Mouse (Mus musculus) layer of hippocampus, adult 9-10 months (tissue): Measurements from ENCODE around the gene Kdm6b.
A peak's percentile ranks its signal among the peaks of the same experiment; 100 is the strongest.

ENCODE experiments used
- DNase-seq: peaks from one replicate; pipeline ENCODE4 v3.0.0; 2022; ENCODE audit warnings: low spot score

The Kdm6b gene

GRCm38 (mm10) chr11:69418481-69419442 is 5.3 kb upstream of the Kdm6b start:
- DNase-seq = peak; percentile 85

- peak; percentile 65 for DNase-seq
These were observed 4.2 kb upstream of the Kdm6b start for GRCm38 (mm10) chr11:69417449-69418384.

DNA sequence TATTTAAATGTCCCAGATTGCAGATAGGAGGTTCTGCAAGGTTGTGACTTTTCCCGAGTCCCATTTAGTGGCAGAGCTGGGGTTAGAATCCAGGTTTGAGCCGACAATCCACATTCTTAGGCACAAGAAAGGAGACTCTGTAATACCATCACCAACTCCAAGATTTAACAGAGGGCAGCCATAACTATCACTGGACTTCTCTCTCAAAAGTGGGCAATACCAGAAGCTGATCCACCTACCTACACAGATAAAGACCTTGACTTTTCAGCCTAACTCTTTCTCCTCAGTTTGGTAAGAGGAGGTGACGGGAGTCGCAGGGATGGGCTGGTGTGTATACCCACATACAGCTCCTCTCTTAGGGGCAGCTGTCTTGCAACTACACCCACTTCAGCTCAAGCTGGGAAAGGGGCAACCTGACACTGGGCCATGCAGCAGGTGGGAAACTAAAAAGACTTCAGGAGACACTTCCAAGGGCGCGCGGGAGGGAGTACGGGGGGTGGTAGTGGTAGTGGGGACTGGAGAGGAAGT is 3.5 kb upstream of the Kdm6b start:
- no peak for DNase-seq

GRCm38 (mm10) chr11:69416509-69416908 is 3.0 kb upstream of the Kdm6b start:
- no peak for DNase-seq

- DNase-seq = no peak
These were observed 2.4 kb upstream of the Kdm6b start for GRCm38 (mm10) chr11:69415668-69416451.

- DNase-seq = no peak
These were observed 1.8 kb upstream of the Kdm6b start for GRCm38 (mm10) chr11:69415327-69415667.

DNA sequence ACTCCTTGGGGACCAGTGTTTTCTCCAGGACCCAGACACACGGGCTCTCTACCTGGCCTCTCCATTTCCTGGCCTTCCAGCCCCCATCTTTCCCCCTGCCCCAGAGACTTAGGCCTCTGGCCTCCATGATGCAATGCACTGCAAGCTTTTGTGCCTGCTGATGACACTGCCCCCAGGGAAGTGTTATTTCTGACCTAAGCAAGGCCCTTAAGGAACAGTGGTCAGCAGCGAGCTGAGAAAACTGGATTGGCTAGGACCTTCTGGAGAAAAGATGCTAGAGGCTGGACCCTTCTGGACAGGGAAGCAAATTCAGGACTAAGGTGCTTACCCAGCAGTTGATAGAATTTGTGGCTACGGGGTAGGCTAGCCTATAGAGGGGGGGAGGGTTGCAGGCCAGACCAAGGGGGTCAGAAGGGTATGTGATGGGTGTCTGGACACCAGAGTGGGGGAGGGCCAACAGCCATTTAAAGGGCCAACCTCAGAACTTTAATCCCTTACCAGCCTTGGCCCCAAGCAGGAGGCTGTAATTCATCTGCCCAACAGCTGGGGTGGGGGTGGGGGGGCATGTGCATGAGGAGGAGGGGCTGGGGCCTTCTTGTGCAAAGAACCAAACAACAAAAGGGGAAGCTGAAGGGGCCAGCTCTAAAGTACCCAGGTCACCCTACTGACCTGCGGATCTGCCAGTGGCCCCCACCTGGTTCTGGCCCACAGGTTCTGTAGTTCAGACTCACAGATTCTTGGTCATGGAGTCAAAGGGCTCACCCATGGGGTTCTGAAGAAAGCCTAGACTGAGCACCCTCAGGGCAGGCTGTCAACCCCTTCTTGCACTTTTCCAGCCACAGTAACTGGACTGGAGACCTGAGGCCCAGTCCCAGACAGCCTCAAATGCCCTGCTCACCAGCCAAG is 1.2 kb upstream of the Kdm6b start:
- DNase-seq = no peak

- DNase-seq = no peak
These were observed 927 bp downstream of the Kdm6b start for GRCm38 (mm10) chr11:69412548-69412947.

GRCm38 (mm10) chr11:69411538-69412203 is 1.8 kb downstream of the Kdm6b start:
- DNase-seq = no peak

- DNase-seq = peak; percentile 86
These were observed 2.4 kb downstream of the Kdm6b start for GRCm38 (mm10) chr11:69411073-69411535.

- no peak for DNase-seq
These were observed 3.0 kb downstream of the Kdm6b start for GRCm38 (mm10) chr11:69410310-69411072.

DNA sequence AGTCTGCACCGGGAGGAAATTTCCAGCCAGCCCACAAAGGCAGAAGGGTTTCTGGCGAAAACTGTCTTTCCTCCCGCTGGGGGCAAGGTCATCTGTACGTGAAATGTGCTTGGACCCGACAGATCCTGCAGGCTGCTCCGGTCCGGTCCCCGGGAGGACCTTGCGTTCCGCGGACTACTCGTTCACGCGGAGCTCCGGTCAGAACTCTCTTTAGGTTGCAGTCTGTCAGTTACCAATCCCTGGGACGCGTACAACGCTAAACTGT is 3.5 kb downstream of the Kdm6b start:
- DNase-seq = no peak

DNA sequence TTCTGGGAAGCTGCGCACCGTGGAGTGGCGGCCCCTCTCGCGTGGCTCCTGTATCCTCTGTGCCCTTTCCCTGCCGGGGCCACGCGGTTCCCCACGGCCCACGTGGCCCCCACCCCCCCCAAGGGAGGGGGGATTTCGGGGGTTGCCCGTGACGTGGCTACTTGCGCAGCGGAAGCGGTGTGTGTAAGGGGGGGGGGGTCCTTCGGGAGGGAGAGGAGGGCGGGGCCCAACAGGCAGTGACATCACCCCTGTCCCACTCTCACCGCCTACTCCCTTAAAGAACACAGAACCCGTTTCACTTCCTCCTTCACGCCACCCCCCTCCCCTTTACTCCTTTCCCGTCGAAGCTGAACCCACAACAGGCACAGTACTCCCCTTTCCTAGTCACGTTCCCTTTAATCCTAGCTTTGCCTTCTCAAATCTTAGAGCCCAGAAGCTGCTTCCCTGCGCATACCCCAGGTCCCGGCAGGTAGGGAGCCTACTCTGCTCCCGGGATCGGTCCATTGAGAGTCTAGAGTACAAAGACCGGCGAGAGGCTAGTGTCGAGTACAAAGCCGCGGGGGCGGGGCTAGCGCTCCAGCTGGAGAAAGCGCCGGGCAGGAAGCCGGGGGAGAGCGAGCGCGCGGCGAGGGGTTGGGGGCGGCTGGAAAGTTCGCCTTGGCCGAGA is 4.0 kb downstream of the Kdm6b start:
- DNase-seq = no peak

- peak; percentile 80 for DNase-seq
These were observed 4.7 kb downstream of the Kdm6b start for GRCm38 (mm10) chr11:69408541-69409377.

- DNase-seq = no peak
These were observed 5.8 kb downstream of the Kdm6b start for GRCm38 (mm10) chr11:69407724-69408004.

GRCm38 (mm10) chr11:69406867-69407723 is 6.4 kb downstream of the Kdm6b start:
- DNase-seq = no peak

DNA sequence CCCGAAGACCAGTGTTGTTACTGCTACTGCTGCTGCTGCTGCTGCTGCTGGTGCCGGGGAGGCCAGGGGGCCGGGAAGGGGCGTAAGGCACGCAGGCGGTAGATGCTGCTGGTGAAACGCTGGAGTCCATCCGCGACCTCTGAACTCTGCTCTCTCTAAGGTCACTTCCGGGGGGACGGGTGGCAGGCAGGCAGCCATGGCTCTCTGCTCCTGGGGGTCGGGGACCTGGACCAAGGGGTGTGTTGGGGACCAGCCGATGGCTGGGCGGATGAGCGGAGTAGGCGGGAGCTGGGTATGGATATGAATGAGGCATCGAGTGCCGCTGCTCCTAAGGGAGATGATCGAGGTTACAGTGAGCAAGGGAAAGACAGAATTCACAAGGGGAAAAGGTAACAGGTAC is 7.2 kb downstream of the Kdm6b start:
- DNase-seq = no peak
